Mouse (Mus musculus): ENCODE results near the gene Traf5. TPM values are rescaled to one million over a fixed set of nuclear protein-coding genes. Genes with fewer than 3 reads are reported as not detected.

The Traf5 gene
- polyA plus RNA-seq, 1 experiment, result 1.0 TPM

DNA sequence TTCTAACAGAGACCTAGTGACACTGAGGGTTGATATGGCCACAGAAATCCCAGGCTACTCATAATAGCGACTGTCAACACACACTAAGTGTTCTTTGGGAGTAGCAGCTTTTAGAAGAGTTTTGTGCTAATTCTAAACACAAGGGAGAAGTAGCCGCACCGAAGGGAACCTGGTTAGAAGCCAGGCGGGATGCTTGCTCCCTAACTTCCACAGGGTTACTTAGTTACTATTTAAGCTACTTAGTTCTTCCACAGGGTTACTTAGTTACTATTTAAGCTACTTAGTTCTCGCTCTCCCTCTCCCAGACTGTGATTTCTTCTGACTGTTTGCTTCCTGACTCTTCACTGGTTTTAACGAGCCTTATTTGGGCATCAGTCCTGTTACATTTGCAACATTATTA is 10.8 kb upstream of the Traf5 start:
- no peak for TF ChIP-seq GATA1 (IDR thresholded peaks at IDR 0.05; ENCODE audit: low read length)

DNA sequence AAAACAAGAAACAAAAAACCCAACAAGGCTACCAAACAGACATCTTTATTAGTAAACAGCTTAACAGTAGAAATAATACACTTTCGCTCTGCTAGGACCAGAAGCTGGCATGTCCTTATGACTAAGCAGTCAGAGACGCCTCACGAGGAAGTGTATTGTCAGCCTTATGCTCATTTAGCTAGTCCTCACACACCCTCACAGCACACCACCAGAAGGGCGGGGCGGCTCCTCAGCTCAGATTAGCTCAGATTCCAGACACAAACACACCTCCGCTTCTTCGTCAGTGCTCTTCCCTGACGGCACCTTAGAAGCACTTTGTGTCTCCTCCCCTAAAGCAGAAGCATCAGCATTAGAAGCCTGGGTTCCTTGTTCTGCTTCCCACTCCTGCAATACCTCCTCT is 9.0 kb upstream of the Traf5 start:
- TF ChIP-seq GATA1 (IDR thresholded peaks at IDR 0.05; ENCODE audit: low read length), result no peak

DNA sequence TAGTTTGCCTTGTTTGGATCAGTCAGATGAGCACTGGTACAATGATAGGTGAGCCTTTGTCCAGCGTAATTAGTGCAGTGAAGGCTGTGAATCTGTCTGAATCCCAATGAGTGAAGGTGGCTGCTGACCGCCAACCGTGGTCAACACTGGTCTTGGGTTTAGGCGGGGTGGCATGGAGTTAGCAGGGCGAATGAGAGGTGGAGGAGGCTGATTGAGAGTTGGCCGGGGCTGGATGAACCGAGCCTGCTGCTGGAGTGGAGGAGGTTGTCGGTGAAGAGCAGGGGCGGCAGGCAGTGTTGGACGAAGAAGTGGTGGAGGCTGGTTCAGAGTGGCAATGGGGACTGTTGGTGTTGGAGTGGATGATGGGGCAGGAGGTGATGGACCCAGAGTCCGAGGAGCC is 8.4 kb upstream of the Traf5 start:
- TF ChIP-seq GATA1 (IDR thresholded peaks at IDR 0.05; ENCODE audit: low read length), result no peak

DNA sequence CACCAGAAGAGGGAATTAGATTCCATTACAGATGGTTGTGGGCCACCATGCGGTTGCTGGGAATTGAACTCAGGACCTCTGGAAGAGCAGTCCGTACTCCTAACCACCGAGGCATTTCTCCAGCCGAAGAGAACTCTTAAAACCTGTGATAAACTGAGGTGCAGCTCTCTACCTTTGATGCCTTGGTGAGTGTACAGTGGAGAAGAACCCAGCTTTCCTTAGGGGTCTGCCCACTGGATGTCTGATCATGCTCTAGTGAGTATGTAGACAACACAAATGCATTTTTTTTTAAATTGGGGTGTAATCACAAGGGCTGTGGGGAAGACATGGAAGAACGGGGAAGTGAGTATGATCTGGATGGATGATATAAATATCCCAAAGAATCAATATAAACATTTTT is 3.3 kb upstream of the Traf5 start:
- no peak for TF ChIP-seq GATA1 (IDR thresholded peaks at IDR 0.05; ENCODE audit: low read length)

DNA sequence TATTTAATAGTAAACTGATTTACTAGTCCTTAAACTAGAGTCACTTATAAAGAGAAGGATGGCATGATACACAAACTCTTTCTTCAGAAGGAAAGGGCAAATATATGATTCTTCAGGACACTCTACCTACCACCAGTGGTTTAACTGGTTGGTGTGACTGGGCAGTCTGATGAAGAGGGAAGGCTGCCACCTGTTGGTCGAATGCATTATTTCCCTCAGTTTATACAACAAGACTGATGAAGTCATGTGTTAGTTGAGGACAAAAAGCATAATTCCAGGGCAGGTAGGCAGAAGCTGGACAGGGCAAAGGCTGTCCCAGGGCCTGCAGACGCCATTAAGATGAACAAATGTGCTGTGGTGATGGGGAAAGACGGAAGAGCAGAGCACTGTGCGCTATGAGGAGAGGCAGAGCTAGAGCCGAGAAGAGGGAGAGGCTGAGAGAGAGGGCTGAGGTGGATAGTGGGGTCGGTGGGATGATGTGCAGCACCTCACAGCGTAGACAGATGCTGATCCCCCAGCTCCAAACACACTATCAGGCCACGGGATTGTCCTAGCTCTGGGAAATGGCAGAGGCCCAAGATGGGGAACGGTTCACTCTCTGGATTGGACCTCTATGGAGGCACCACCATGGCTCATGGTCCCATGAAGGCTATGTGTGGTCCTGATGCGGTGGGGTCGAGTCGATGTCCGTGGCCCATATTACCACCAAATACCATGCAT is 2.3 kb upstream of the Traf5 start:
- TF ChIP-seq GATA1 (IDR thresholded peaks at IDR 0.05; ENCODE audit: low read length), result no peak

DNA sequence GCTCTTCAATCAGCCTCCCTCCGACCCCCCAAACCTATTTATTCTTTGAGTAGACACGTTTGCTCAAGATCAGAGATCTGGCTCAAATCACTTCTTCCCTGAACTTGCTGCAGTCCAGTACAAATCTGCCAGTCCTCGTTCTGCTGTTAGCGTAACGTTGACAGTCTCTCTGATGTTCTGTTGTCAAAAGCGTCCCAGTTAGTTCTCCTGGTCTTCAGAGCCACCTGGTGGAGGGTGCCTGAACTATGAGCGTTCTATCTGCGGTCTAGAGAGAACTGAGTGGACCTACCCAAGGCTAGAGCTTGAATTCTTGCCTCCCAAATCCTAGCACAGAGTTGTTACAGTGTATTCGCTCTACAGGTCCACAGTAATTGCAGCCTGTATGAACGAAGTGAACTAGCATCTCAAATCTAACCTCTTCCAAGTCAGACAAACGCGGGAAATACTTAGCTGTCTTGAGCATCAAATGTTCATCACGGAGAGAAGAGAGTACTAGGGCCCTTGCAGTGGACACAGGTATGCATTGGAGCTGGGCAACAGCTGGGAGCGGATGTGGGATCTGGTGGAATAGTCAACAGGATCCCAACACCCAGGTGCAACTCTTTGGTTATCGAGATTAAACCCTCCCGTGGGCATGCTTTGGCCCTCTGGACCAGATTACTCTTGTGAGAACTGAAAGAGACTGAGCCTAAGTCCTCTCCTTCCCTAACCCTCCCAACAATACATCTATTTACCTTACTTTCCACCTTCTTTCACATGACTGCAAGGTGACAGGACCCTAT is 711 bp upstream of the Traf5 start:
- no peak for TF ChIP-seq GATA1 (IDR thresholded peaks at IDR 0.05; ENCODE audit: low read length)

DNA sequence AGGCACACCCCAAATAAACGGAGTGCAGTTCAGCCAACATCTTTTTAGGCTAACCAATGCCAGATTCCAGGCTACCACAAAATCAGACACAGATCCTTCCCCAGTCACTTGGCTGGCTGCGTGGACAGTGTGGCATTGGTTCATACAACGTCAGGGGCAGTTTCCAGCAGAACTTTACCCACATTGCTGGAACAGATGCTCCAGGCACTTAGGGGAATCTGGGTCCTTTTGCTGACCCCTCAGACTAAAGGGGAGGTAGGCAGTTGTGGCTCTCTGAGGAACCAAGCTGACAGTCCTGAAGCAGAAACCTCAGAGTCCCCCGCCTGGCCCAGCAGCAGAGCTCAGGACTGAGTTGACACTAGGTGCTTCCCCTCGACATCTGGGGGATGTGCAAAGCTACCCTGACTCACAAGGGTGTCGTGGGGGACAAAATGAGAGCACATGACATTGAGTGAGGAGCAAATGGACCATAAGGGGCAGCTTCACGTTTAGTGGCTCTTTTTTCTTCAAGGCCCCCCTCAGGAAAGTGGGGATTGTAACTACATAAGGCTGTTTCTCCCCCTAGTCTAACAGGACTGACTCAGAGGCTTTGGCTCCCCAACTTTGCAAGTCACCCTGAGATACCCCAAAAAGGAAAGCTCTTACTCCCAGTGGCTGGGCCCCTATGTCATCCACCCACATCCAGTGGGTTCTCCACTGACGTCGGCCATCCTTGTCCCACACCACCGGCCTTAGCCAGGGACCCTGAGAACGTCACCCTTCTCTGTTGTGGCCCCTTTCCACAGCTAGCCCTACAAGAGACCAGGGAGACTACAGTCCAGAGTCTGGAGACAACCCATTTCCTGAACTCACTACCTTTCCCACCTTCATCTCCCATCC is 1.4 kb downstream of the Traf5 start:
- TF ChIP-seq GATA1 (IDR thresholded peaks at IDR 0.05; ENCODE audit: low read length), result no peak

DNA sequence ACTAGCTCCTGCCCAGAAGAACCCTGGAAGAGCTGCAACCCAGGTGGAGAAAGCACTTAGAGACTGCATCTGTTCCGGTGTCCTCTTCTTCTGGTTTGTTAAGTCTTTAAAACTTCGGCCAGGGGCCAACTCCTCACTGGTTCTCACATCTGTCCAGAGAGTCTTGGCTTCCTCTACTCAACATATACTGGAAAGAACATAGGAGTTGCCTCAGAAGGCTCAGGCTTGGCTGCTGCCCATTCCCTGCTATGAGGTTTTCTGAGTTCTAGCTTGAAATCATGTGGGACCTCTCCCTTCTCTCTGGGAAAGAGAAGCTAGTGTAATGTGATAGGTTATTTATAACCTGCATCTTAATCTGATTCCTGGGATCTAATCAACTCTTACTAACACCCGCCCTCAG is 2.1 kb downstream of the Traf5 start:
- TF ChIP-seq GATA1 (IDR thresholded peaks at IDR 0.05; ENCODE audit: low read length), result no peak

DNA sequence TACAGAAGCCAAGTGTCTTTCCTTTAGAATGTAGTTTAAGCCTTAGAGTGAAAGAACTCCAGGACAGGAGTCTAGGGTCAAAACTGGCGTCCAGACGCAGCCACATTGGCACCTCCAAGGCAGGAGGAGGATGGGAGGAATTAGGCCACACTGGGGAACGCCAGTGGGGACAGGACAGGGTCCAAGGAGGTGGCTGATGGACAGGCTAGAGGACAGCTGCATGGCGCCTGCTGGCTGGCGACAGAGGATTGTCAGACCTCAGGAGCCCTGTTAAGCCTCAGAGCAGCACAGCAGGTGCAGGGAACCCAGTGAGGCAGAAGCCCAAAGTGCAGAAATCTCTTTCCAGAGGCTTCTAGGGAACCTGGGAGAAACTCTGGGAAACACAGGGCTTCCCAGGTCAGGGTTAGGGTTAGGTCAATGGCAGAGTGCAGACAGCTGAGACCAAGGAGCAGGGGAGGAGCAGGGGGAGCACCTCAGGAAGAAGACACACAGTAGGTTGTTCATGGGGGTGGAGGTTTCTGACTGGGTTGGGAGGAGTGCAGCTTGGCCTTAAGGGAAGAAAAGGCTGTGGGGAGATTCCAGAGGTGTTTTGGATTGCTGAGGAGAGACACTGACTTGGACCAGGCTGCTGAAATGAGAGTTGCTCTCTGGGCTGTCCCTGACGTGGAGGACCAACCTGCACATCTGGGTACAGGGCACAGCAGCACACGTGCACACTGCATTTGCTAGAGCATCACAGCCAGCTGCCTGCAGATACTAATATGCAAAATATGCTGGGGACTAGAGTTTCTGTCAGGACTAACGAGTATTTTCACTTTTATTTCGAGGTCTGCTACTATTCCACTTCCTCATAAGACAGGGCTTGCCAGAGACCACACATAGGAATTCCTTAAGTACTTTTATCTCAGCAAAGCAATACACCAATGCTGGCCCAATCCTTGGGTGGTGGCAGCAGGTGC is 2.9 kb downstream of the Traf5 start:
- TF ChIP-seq GATA1 (IDR thresholded peaks at IDR 0.05; ENCODE audit: low read length), result no peak

DNA sequence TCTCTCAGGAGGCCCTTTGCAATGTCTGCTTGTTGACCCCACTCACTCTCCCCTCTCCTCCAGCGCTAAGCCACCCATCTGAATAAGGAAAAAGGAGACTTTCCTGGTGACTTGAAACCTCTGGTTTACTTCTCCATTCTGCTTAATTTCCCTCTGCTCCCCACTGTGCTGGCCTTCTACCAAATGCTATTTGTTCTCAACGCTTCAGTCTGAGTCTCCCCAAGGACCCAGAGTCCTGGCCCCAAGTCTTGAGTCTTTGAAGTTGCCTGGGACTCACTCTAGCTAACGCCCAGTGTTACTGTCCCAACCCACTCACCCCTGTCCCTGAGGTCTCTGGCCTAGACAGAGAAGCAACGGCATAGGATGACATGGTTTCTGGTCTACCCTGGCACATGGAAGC is 4.3 kb downstream of the Traf5 start:
- TF ChIP-seq GATA1 (IDR thresholded peaks at IDR 0.05; ENCODE audit: low read length), result no peak

DNA sequence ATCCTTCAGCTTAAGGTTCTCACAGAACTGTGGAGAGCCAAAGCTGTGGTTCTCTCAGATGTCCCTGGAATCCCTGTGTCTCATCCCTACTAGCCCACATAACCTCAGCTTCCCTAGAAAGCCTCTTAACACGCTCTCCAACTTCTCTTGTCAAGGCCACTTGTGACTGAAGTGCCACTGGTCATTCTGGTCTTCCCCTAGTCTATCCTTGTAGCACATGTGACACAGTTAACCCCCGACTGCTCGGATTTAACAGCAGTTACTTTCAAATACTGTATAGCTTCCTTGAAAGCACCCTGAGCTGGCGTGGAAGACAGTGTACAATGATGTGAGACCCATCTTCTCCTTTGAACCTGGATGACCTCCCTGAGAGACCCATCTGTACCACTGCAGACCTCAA is 5.3 kb downstream of the Traf5 start:
- TF ChIP-seq GATA1 (IDR thresholded peaks at IDR 0.05; ENCODE audit: low read length), result no peak

DNA sequence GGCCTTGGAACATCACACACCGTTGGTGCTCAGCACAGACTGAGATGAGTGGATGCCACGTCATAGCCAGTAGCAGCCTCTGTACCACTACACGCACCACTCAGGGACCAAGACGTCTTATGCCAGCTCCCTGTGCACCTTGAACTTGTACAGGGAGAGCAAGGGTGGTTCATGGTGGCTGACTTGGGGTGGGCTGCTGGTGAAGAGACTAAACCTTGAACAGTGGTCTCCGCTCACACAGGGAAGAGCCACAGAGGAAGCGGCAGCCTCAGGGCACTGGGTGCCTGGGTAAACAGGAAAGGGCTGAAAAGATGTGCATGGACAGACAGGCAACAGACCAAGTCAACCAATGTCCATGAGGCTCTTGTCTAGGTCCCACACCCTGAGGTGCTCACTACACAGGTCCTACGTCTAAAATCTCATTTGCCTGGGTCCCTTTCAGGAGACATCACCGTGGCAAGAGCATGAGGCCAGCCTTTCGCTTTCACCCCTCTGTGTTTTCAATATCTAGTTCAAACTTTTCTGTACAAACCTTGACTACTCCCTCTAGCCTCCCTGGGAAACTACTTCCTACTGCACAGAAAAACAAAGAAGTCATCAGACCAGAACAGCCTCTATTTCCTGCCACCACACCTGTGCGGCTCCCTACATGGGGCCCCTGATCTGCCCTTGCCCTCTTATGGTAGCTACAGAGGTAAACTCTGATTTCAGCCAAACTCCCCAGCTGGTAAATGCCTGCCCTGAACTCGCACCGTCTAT is 5.9 kb downstream of the Traf5 start:
- TF ChIP-seq GATA1 (IDR thresholded peaks at IDR 0.05; ENCODE audit: low read length), result no peak

DNA sequence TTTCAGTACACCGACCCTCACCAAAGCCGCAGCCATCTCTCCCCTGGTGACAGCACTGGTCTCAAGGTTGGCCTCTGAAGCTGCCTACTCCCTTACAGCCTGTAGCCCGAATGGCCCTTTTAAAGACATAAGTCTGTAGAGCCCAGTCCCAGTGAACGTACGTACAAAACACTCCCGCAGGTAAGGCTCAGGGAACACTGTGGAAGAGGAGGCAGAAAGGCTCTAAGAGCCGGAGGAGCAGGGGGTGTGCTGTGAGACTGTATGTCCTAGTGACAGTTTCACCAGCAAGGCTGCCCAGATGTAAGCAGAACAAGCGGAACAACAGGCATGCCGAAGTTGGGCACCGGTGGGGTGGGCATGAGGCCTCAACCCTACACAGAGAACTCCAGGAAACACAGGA is 7.1 kb downstream of the Traf5 start:
- no peak for TF ChIP-seq GATA1 (IDR thresholded peaks at IDR 0.05; ENCODE audit: low read length)

DNA sequence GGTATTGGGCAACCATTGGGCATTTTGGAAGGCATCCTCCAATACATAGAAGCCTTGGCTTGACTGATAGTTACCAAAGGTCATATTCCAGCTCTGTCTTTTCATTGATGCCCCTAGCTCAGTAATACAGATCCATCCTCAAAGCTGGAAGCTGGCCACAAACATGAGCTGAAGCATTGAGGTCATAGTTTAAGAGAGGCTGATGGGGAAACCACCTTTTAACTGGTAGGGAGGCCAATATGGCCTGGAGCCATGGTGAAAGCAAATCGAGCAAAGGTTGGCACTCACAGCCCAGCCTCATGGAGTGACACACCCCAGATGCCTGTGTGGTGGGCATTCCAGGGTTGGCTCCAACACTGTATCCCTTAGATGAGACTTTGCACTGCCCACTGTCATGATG is 9.7 kb downstream of the Traf5 start:
- TF ChIP-seq GATA1 (IDR thresholded peaks at IDR 0.05; ENCODE audit: low read length), result no peak

All from G1E-ER4 (cell line).